Mouse (Mus musculus) kidney, adult 2 months (tissue): Measurements from ENCODE around the gene Nox3. TPM values are rescaled to one million over a fixed set of nuclear protein-coding genes. Genes with fewer than 3 reads are reported as not detected.

Source experiments
- DNase-seq: peaks from one replicate; pipeline ENCODE4 v3.0.0; 2021
- H3K27ac ChIP-seq: fragments of 200-500 bp; 2 replicates; pipeline ENCODE4 v1.5.1; 2012; ENCODE audit warnings: low read depth, low read length, control low read depth, inconsistent platforms; ENCODE audit not compliant: insufficient read depth
- H3K27me3 ChIP-seq: fragments of 200-500 bp; replicated peaks from 2 replicates; pipeline ENCODE4 v1.6.1; 2012; ENCODE audit warnings: mild to moderate bottlenecking, moderate library complexity, low read length, inconsistent platforms; ENCODE audit not compliant: control insufficient read depth, insufficient read depth
- H3K36me3 ChIP-seq: fragments of 200-500 bp; 2 replicates; pipeline ENCODE4 v1.6.1; 2012; ENCODE audit warnings: mild to moderate bottlenecking, moderate library complexity, low read length, inconsistent platforms; ENCODE audit not compliant: control insufficient read depth, insufficient read depth
- H3K4me1 ChIP-seq: fragments of 200-500 bp; 2 replicates; pipeline ENCODE4 v1.6.1; 2011; ENCODE audit warnings: low read length; ENCODE audit not compliant: control insufficient read depth, insufficient read depth
- H3K4me3 ChIP-seq: fragments of 200-500 bp; 2 replicates; pipeline ENCODE4 v1.5.1; 2011; ENCODE audit warnings: mild to moderate bottlenecking, low read depth, low read length, control low read depth; ENCODE audit not compliant: insufficient read depth
- CTCF ChIP-seq: fragments of 200-500 bp; conservative IDR thresholded peaks from 2 replicates; pipeline ENCODE4 v1.5.1; 2011; ENCODE audit warnings: low read depth, mild to moderate bottlenecking, control low read depth, low read length, moderate library complexity, mixed read lengths; ENCODE audit not compliant: insufficient read depth, insufficient read length
- POLR2A ChIP-seq: fragments of 200-500 bp; IDR thresholded peaks from one replicate; pipeline ENCODE4 v1.6.1; 2011; ENCODE audit warnings: low read depth, low read length, control low read depth
- WGBS: fragments of 180-500 bp; shearing (Covaris S2); methylation state at CpG from one replicate; pipeline ENCODE4 v1.1.7; 2018; 5-methylcytosine and 5-hydroxymethylcytosine counted together
- polyA plus RNA-seq: library from polyadenylated mRNA; depleted of rRNA; stranded (reverse); fragments of >200 nt; gene quantifications from 2 replicates; pipeline ENCODE4 v1.2.3, GENCODE M21; 2012

Nox3 gene
- polyA plus RNA-seq, 1 experiment, result not detected

GRCm38 (mm10) chr17:3690499-3691258 is 5.4 kb downstream of the Nox3 start:
- WGBS, result 51% methylated on average over 8 of the region's 8 CpGs
- Histone ChIP-seq H3K27ac (no peak overlapping the region), H3K27me3 (no peaks in the 10 kb centered on the region), H3K4me1 (no peaks in the 10 kb centered on the region), H3K36me3 (no peaks in the 10 kb centered on the region), H3K4me3 (no peak overlapping the region)
- no peak for TF ChIP-seq CTCF
- no peak for TF ChIP-seq POLR2A
- DNase-seq, result no peak

GRCm38 (mm10) chr17:3683662-3684061 is 12.4 kb downstream of the Nox3 start:
- no peak for TF ChIP-seq POLR2A
- no peak for TF ChIP-seq CTCF
- 54% methylated on average over 3 of the region's 3 CpGs for WGBS

GRCm38 (mm10) chr17:3669226-3669625 is 26.8 kb downstream of the Nox3 start:
- Histone ChIP-seq H3K4me3 (no peak overlapping the region), H3K27me3 (no peaks in the 10 kb centered on the region), H3K36me3 (no peaks in the 10 kb centered on the region), H3K27ac (no peak overlapping the region), H3K4me1 (no peaks in the 10 kb centered on the region)
- WGBS, result 83% methylated on average over 4 of the region's 4 CpGs
- TF ChIP-seq POLR2A (no peak), CTCF (no peak)
- no peak for DNase-seq

More at GRCm38 (mm10) chr17:3683662-3684061, 12.4 kb downstream of the Nox3 start:
- no peaks in the 10 kb centered on the region for H3K36me3 ChIP-seq
- H3K27ac ChIP-seq, result no peak overlapping the region
- H3K4me1 ChIP-seq, result no peaks in the 10 kb centered on the region
- H3K27me3 ChIP-seq, result no peaks in the 10 kb centered on the region
- DNase-seq, result no peak
- H3K4me3 ChIP-seq, result no peak overlapping the region

GRCm38 (mm10) chr17:3667287-3667686 is 28.8 kb downstream of the Nox3 start:
- TF ChIP-seq POLR2A, result no peak
- no peak for TF ChIP-seq CTCF
- H3K36me3 ChIP-seq, result no peaks in the 10 kb centered on the region
- no peak for DNase-seq
- H3K4me3 ChIP-seq, result no peak overlapping the region
- 93% methylated on average over 4 of the region's 4 CpGs for WGBS
- H3K27ac ChIP-seq, result no peak overlapping the region
- H3K4me1 ChIP-seq, result no peaks in the 10 kb centered on the region
- no peaks in the 10 kb centered on the region for H3K27me3 ChIP-seq

GRCm38 (mm10) chr17:3665321-3665720 is 30.7 kb downstream of the Nox3 start:
- 76% methylated on average over 4 of the region's 4 CpGs for WGBS
- DNase-seq, result no peak
- no peak overlapping the region for H3K4me3 ChIP-seq
- no peaks in the 10 kb centered on the region for H3K4me1 ChIP-seq
- H3K27ac ChIP-seq, result no peak overlapping the region
- no peak for TF ChIP-seq CTCF
- no peak for TF ChIP-seq POLR2A
- no peaks in the 10 kb centered on the region for H3K27me3 ChIP-seq
- H3K36me3 ChIP-seq, result no peaks in the 10 kb centered on the region

GRCm38 (mm10) chr17:3659497-3659896 is 36.6 kb downstream of the Nox3 start:
- no peak overlapping the region for H3K4me3 ChIP-seq
- DNase-seq, result no peak
- no peak overlapping the region for H3K27ac ChIP-seq
- H3K27me3 ChIP-seq, result no peaks in the 10 kb centered on the region
- no peaks in the 10 kb centered on the region for H3K4me1 ChIP-seq
- TF ChIP-seq POLR2A (no peak), CTCF (no peak)
- 75% methylated on average over 5 of the region's 5 CpGs for WGBS
- H3K36me3 ChIP-seq, result no peaks in the 10 kb centered on the region

- H3K27me3 ChIP-seq, result no peaks in the 10 kb centered on the region
- H3K4me1 ChIP-seq, result no peaks in the 10 kb centered on the region
- H3K27ac ChIP-seq, result no peak overlapping the region
- no peak for DNase-seq
- no peak for TF ChIP-seq CTCF
- TF ChIP-seq POLR2A, result no peak
- WGBS, result 67% methylated on average over 3 of the region's 3 CpGs
- H3K4me3 ChIP-seq, result no peak overlapping the region
- H3K36me3 ChIP-seq, result no peaks in the 10 kb centered on the region
These were observed 45.7 kb downstream of the Nox3 start for GRCm38 (mm10) chr17:3650377-3650776.

- no peak for TF ChIP-seq CTCF
- TF ChIP-seq POLR2A, result no peak
- 73% methylated on average over 2 of the region's 2 CpGs for WGBS
- H3K27me3 ChIP-seq, result no peaks in the 10 kb centered on the region
- no peak overlapping the region for H3K27ac ChIP-seq
- H3K4me3 ChIP-seq, result no peak overlapping the region
- H3K36me3 ChIP-seq, result no peaks in the 10 kb centered on the region
- DNase-seq, result no peak
- H3K4me1 ChIP-seq, result no peaks in the 10 kb centered on the region
These were observed 52.5 kb downstream of the Nox3 start for GRCm38 (mm10) chr17:3643582-3643981.
